Mouse (Mus musculus) neutrophil, adult 5-6 weeks (primary cell): ENCODE measurements around the gene Phf11c. TPM values are rescaled to one million over a fixed set of nuclear protein-coding genes. Genes with fewer than 3 reads are reported as not detected.
"Not testable (repeated sequence)": the region's sequence is repeated elsewhere in the genome, so short reads cannot be mapped to it uniquely, and the experiment has no call there.

Experiments used
- ATAC-seq: fragments of 151-379, 151-347 bp; 2 replicates; pipeline ENCODE4 v1.8.0; 2017; ENCODE audit warnings: mild to moderate bottlenecking, moderate TSS enrichment; ENCODE audit not compliant: insufficient number of reproducible peaks, poor library complexity, low FRiP score, severe bottlenecking; ENCODE audit errors: extremely low read depth
- total RNA-seq: library from RNA; stranded (forward); fragments of 200-1000 nt; gene quantifications from 2 replicates; pipeline ENCODE4 v1.2.3, GENCODE M21; 2017

Phf11c gene
- total RNA-seq, 1 experiment from 2014 or later = 9.3 TPM

- ATAC-seq = peak; percentile 88
Measured at GRCm38 (mm10) chr14:59341189-59341588, 54.0 kb downstream of the Phf11c start, which contains the start of gene Phf11b. TSS of gene Phf11b (minus strand) at chr14:59341351.

- no peak for ATAC-seq
Measured at GRCm38 (mm10) chr14:59339541-59339940, 55.6 kb downstream of the Phf11c start.

- ATAC-seq = not testable (repeated sequence)
Measured at GRCm38 (mm10) chr14:59336056-59336455, 59.1 kb downstream of the Phf11c start.

Other genes with a start within 250 kb of the Phf11c start
- gene Gm5142, start 216.6 kb downstream of the Phf11c start, total RNA-seq = not detected in 2 replicates
- 32.4 and 33.6 TPM in 2 replicates for gene Rcbtb1, start 194.2 kb downstream of the Phf11c start, total RNA-seq
- 2.3 and 7.1 TPM in 2 replicates for gene Gm6904, start 135.2 kb downstream of the Phf11c start, total RNA-seq
- gene Phf11a, start 97.9 kb downstream of the Phf11c start, total RNA-seq = 2.8 and 5.9 TPM in 2 replicates
- gene Phf11b, start 54.0 kb downstream of the Phf11c start, total RNA-seq = 49.8 and 55.0 TPM in 2 replicates
- 3.4 and 6.6 TPM in 2 replicates for gene Phf11d, start 29.9 kb downstream of the Phf11c start, total RNA-seq
- gene Setdb2, start 45.5 kb upstream of the Phf11c start, total RNA-seq = 57.0 and 59.6 TPM in 2 replicates
- gene Cab39l, start 45.6 kb upstream of the Phf11c start, total RNA-seq = 42.1 and 54.2 TPM in 2 replicates
- 19.3 and 22.0 TPM in 2 replicates for gene Cdadc1, start 202.6 kb upstream of the Phf11c start, total RNA-seq
- gene Shisa2, start 229.9 kb upstream of the Phf11c start, total RNA-seq = not detected in 2 replicates